Mouse (Mus musculus): ENCODE measurements around the gene Astn1.

Astn1 gene

GRCm38 (mm10) chr1:158546513-158546912 is 184.4 kb downstream of the Astn1 start:
- DNase-seq: no peak

GRCm38 (mm10) chr1:158547592-158548211 is 185.6 kb downstream of the Astn1 start:
- DNase-seq: no peak

GRCm38 (mm10) chr1:158548319-158548718 is 186.2 kb downstream of the Astn1 start:
- no peak for DNase-seq

GRCm38 (mm10) chr1:158549616-158550015 is 187.5 kb downstream of the Astn1 start:
- no peak for DNase-seq

DNA sequence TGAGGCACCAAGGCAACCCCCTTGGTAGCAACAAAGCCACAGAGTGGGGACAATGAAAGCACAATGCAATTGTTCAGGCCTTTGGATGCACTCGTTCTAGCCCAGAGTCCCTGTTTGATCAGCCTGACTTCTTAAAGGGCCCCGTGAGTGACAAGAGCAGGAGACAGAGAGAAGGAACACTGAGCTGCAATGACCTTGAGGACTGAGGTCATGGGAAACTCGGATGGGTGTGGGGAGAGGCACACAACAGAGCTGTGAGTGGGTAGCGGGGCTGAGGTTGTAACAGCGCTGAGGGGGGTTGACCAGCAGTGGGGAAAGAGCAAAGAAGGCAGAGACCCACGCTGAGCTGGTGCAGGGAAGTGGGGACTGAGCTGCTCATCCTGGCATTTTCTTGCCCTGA is 189.9 kb downstream of the Astn1 start:
- DNase-seq: no peak

DNA sequence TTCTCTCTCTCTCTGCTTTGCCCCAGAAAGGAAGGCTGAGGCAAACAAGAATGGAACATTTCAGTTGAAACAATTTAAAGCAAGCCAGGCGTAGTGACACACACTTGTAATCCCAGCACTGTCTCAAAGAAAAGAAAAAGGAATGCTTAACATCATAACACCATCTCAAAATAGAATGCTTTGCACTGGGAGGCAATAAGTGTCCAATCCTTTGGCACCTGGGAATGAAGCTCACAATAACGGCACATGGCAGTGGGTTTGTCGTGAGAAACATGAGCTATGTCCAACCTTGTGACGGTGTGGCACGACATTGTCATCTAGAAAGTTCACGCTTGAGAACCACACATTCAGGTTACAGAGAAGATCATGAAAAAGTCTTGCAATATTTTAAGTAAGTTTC is 191.3 kb downstream of the Astn1 start:
- no peak for DNase-seq

DNA sequence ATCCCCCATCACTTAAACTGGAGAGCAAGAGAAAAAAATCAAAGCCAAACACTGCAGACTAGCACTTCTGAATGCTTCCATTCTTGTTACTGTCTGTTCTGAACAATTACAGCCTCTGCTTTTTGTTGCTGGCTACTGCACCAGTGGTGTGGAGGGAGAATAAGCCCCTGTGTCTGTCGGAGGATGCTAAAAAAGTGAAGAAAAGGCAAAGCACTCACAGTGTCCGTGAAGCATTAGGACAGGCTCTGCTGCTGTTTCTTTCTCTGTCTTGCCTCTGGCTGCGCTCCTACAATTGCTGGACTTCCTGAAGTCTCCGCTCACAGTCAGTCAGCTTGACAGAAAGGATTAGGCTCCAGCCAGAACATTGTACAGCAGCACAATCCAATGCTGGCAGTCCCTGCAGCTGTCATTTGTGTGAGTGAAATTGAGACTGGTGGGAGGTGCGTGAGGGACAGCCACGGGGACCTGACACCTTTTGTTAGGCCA is 192.0 kb downstream of the Astn1 start:
- DNase-seq: no peak

- DNase-seq: no peak
Measured at GRCm38 (mm10) chr1:158573168-158573567, 211.1 kb downstream of the Astn1 start.

DNA sequence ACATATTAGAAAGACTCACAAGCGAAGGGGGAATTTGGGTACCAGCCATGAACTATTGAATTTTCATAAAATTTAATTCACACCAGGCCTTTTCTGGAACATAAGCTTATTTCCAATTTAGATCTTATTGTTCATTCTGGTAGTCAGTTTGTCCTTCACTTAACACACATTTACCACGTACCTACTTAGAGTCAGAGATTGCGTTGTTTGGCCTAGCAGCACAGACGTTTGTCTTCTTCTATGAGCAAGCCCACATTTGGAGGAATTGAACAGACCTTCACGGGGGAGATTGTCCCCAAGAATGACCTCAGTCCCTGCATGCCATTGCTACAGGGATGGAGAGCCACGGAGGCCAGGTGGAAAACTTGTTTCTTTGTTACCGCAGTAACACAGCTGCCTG is 211.5 kb downstream of the Astn1 start:
- no peak for DNase-seq

GRCm38 (mm10) chr1:158575997-158576396 is 213.9 kb downstream of the Astn1 start:
- DNase-seq: no peak

DNA sequence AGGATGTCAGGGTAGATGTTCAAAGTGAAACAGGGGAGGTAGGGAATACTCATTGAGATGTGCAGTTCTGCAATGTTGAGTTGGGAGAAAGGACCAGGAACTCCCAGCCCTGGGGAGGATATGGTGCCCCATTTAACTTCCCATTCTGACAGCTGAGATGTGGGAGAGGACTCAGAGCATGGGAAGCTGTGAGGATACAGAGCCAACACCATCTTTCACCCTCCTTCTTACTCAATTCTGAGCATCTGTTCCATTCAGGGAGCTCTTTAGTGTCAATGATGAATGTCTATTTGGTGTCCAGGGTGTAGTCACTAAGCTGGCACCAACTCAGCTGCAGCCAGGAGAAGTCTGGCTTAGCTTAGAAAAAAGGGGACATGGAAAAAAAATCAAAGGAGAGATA is 219.7 kb downstream of the Astn1 start:
- no peak for DNase-seq

- DNase-seq: no peak
Measured at GRCm38 (mm10) chr1:158588903-158589302, 226.8 kb downstream of the Astn1 start.

- no peak for DNase-seq
Measured at GRCm38 (mm10) chr1:158596726-158597448, 234.8 kb downstream of the Astn1 start.

DNA sequence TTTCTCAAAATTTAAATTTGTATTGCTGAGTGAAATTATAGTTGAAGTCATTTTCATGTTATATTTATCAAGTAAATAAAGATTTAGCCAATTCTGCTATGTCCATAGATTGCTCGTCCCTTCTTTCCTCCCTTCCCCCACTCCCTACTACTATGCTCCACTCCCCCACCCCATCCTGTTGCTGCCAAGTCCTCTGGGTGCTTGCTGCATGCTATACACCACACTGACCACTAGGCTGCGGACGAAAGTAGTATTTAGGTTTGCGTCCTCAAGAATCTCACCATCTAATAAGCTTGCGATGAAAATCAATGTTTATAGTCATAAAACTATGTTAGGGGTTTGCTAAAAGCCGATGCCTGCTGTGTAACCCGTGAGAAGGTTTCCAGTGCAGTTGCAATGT is 235.9 kb downstream of the Astn1 start:
- DNase-seq: no peak

GRCm38 (mm10) chr1:158599435-158599834 is 237.4 kb downstream of the Astn1 start:
- no peak for DNase-seq

- no peak for DNase-seq
Measured at GRCm38 (mm10) chr1:158603056-158603455, 241.0 kb downstream of the Astn1 start.

DNA sequence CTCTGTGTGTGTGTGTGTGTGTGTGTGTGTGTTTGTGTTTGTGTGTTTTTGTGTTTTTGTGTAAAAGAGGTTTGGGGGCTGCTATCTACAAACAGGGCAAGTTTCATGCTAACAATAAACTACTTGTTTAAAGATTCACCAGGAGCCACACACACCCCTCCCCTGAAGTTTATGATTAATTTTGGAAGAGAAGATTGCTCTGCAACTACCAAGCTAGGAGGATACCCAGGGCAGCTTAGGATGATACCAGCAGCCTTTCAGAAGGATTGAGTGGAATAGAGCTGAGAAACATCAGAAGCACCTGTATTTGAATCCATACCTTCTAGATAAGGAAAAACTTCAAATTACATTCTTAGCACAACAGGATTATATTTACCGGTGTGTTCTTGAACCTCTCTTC is 242.1 kb downstream of the Astn1 start:
- DNase-seq: no peak

- no peak for DNase-seq
Measured at GRCm38 (mm10) chr1:158605597-158605996, 243.5 kb downstream of the Astn1 start.

GRCm38 (mm10) chr1:158606324-158606723 is 244.3 kb downstream of the Astn1 start:
- no peak for DNase-seq

- no peak for DNase-seq
Measured at GRCm38 (mm10) chr1:158607201-158607600, 245.1 kb downstream of the Astn1 start.

GRCm38 (mm10) chr1:158615202-158615601 is 253.1 kb downstream of the Astn1 start:
- DNase-seq: no peak

DNA sequence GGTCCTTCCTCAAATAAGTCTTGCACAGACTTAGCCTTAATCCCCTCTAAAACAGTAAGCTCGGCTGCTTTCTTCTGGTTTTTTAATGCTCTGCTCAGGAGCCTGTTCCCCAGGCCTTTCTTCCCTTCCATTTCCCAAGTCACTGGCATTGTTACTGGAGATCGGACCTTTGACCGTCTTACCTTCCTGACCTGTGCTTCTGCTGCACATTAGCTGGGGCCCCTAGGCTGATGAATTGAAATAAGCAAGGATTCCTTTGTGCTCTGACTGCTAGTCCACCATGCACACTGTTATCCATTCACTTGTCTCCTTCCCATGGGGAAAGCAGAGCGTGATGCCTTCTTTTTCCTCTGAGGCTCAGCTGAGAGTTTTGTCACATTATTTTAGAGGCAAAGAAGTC is 255.9 kb downstream of the Astn1 start:
- DNase-seq: no peak

DNA sequence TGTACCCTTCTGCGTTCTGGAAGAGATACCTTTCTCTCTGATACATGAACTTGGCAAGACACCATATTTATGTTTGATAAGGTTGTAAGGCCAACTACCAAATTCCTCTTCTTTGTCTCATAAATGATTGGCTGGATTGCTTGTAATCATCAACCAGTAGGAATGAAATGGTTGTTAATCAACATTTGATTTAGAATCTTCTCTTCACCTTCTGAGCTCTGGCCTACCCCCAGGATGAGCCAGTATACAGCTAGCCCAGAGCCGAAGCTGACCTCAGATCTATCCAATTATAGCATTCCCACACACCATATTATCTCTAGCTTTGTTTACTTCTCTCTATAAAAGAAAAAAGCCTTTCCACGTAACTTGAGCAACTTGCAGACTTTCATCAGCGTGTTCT is 270.9 kb downstream of the Astn1 start:
- no peak for DNase-seq

GRCm38 (mm10) chr1:158633441-158633840 is 271.4 kb downstream of the Astn1 start:
- no peak for DNase-seq

DNA sequence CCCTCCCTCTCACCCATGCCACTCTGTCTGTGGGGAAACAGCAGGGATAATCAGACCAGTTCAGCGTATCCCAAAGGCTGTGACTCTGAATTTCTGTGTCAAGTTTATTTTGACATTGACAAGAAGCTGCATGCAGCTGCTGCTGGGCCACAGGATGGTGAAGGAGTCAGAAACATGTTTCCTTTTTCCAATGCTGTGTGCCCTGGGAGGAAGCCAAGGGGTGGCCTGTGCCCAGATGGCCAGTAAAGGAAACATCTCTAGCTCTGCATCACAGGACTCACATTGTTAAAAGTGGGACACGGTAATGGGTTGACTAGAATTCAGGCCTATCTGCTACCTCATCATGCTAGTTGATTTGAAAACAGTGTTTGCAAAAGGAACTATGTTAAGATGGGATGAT is 279.2 kb downstream of the Astn1 start:
- no peak for DNase-seq
